Mouse (Mus musculus): ENCODE measurements around the gene Tmem145.
"Not testable (repeated sequence)": the region's sequence is repeated elsewhere in the genome, so short reads cannot be mapped to it uniquely, and the experiment has no call there.

The Tmem145 gene

GRCm38 (mm10) chr7:25323219-25323618 is 17.3 kb downstream of the Tmem145 start:
- ATAC-seq (ENCODE audit: low TSS enrichment): no peak

- ATAC-seq (ENCODE audit: low TSS enrichment): not testable (repeated sequence)
Measured at GRCm38 (mm10) chr7:25325431-25325830, 19.5 kb downstream of the Tmem145 start.

- ATAC-seq (ENCODE audit: low TSS enrichment): no peak
Measured at GRCm38 (mm10) chr7:25326233-25326632, 20.3 kb downstream of the Tmem145 start.

GRCm38 (mm10) chr7:25333596-25334307 is 27.8 kb downstream of the Tmem145 start:
- peak; percentile 64; the same call in 1 of the 2 replicates for ATAC-seq (ENCODE audit: low TSS enrichment)

- no peak for ATAC-seq (ENCODE audit: low TSS enrichment)
Measured at GRCm38 (mm10) chr7:25334472-25334871, 28.6 kb downstream of the Tmem145 start.

GRCm38 (mm10) chr7:25339329-25339728 is 33.4 kb downstream of the Tmem145 start:
- ATAC-seq (ENCODE audit: low TSS enrichment): no peak

GRCm38 (mm10) chr7:25341000-25341784 is 35.3 kb downstream of the Tmem145 start:
- no peak for ATAC-seq (ENCODE audit: low TSS enrichment)

GRCm38 (mm10) chr7:25348861-25349260 is 43.0 kb downstream of the Tmem145 start:
- ATAC-seq (ENCODE audit: low TSS enrichment): no peak

GRCm38 (mm10) chr7:25358721-25359206 is 52.9 kb downstream of the Tmem145 start:
- no peak for ATAC-seq (ENCODE audit: low TSS enrichment)

- no peak for ATAC-seq (ENCODE audit: low TSS enrichment)
Measured at GRCm38 (mm10) chr7:25363151-25363550, 57.2 kb downstream of the Tmem145 start.

GRCm38 (mm10) chr7:25363632-25364031 is 57.7 kb downstream of the Tmem145 start:
- no peak for ATAC-seq (ENCODE audit: low TSS enrichment)

All from frontal cortex, adult (tissue).